Comparison of ENCODE assay signal across 8 mouse cellular contexts in the genomic region with DNA sequence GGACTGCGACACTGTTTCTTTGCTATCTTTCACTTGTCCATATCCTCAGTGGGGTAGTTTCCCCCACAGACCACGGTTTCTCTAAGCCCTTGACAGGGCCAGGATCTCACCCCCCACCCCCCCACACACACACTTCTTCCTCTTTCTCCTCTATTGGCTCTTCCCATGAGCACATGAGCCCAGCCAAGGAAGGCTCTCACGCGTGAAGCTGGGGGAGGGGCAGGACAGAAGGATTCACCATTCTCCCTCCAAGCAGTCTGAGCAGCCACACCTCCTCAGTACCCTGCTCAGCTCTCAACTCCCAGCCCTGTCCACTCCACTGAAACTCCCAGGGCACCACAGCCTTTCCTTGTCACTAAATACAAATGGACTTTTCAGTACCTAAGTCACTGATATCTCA. TPM values are rescaled to one million over a fixed set of nuclear protein-coding genes. Genes with fewer than 3 reads are reported as not detected.
DNase-seq lines count a peak whose midpoint lies in the region; ATAC-seq lines count a peak whose summit lies in the region.

No protein-coding gene starts in this region.

- no peak overlapping the region for H3K27ac ChIP-seq in stomach, embryonic 16.5 days (ENCODE audit: low read length)

- WGBS in stomach, embryonic 16.5 days: 20% methylated on average over 4 of the region's 4 CpGs

- H3K4me3 ChIP-seq in stomach, embryonic 16.5 days (replicated peaks; ENCODE audit: low read length): no peak overlapping the region

- DNase-seq in cerebellum, adult 9-11 months: peak; percentile 53
- no peak for DNase-seq in cerebellum, adult 8-10 months
- DNase-seq in spleen, postnatal 36 days (ENCODE audit: low spot score in 2 of 2): peak; percentile 36 to 52
- DNase-seq in spleen, postnatal 14 days (ENCODE audit: low spot score in 2 of 2): no peak
- peak; percentile 56 to 78 for DNase-seq in kidney, postnatal 36 days
- no peak for DNase-seq in lung, postnatal 10 days
- no peak for DNase-seq in MN1 (ENCODE audit: low spot score)

- H3K9ac ChIP-seq in stomach, embryonic 16.5 days (ENCODE audit: low read length): no peak overlapping the region

- ATAC-seq in stomach, embryonic 16.5 days (ENCODE audit: insufficient read depth, low FRiP score): peak; percentile 46; the same call in 1 of the 2 replicates

- H3K9me3 ChIP-seq in stomach, embryonic 16.5 days (replicated peaks; ENCODE audit: control insufficient read depth, low read length): no peaks in the 10 kb centered on the region

- H3K4me2 ChIP-seq in stomach, embryonic 16.5 days (ENCODE audit: low read depth, low read length): no peak overlapping the region

- H3K4me1 ChIP-seq in stomach, embryonic 16.5 days (ENCODE audit: control insufficient read depth, insufficient read depth, low read length): peaks cover 34% of the 10 kb centered on the region

- H3K27me3 ChIP-seq in stomach, embryonic 16.5 days (ENCODE audit: control insufficient read depth, insufficient read depth, low read length): no peaks in the 10 kb centered on the region

- no peaks in the 10 kb centered on the region for H3K36me3 ChIP-seq in stomach, embryonic 16.5 days (ENCODE audit: control insufficient read depth, insufficient read depth, low read length)

RNA-seq across cellular contexts. Expression of gene Crtc3, which starts 47.2 kb away (rescaled TPM):
- polyA plus RNA-seq in stomach, embryonic 16.5 days (2015; fragmentation: Nextera tagmentation; extraction: Ambion mirVana): 15.6 and 19.1 TPM in 2 replicates

Comparison
In these comparisons a context has a peak if more than half of its experiments do, and no peak if none do; other contexts are left out.
1. DNase-seq: peak in cerebellum, adult 9-11 months (single experiment), spleen, postnatal 36 days (2 of 2) and kidney, postnatal 36 days (2 of 2); none in cerebellum, adult 8-10 months (single experiment), spleen, postnatal 14 days (0 of 2), lung, postnatal 10 days (single experiment) and MN1 (single experiment).